Mouse (Mus musculus) limb, embryonic 14.5 days (tissue): ENCODE results near the gene Tmprss9. TPM values are rescaled to one million over a fixed set of nuclear protein-coding genes. Genes with fewer than 3 reads are reported as not detected.

Experiments used
- ATAC-seq: fragments of 200-750 bp; cut with Nextera tagmentation; 2 replicates; pipeline ENCODE4 v1.8.0; 2017; ENCODE audit warnings: low read depth, moderate number of reproducible peaks, moderate TSS enrichment; ENCODE audit not compliant: low FRiP score
- DNase-seq: peaks from one replicate; pipeline ENCODE4 v3.0.0-alpha.2; 2015; ENCODE audit warnings: low spot score
- H3K27ac ChIP-seq: fragments of 300-500 bp; sonication (generic); replicated peaks from 2 replicates; pipeline ENCODE4 v1.5.1; 2014; ENCODE audit warnings: low read depth, mild to moderate bottlenecking, low read length, moderate library complexity, mixed read lengths
- H3K27me3 ChIP-seq: fragments of 300-500 bp; sonication (generic); 2 replicates; pipeline ENCODE4 v1.6.1; 2014; ENCODE audit warnings: low read length, mixed read lengths; ENCODE audit not compliant: control insufficient read depth, insufficient read depth
- H3K36me3 ChIP-seq: fragments of 300-500 bp; sonication (generic); 2 replicates; pipeline ENCODE4 v1.6.1; 2014; ENCODE audit warnings: mild to moderate bottlenecking, low read length, moderate library complexity, mixed read lengths; ENCODE audit not compliant: control insufficient read depth, insufficient read depth
- H3K4me1 ChIP-seq: fragments of 300-500 bp; sonication (generic); 2 replicates; pipeline ENCODE4 v1.6.1; 2014; ENCODE audit warnings: antibody characterized with exemption, low read length, mixed read lengths; ENCODE audit not compliant: control insufficient read depth, insufficient read depth
- H3K4me2 ChIP-seq: fragments of 300-500 bp; sonication (generic); replicated peaks from 2 replicates; pipeline ENCODE4 v1.6.1; 2014; ENCODE audit warnings: low read depth, mild to moderate bottlenecking, low read length, moderate library complexity; ENCODE audit not compliant: severe bottlenecking
- H3K4me3 ChIP-seq: fragments of 300-500 bp; sonication (generic); replicated peaks from 2 replicates; pipeline ENCODE4 v1.5.1; 2014; ENCODE audit warnings: low read length
- H3K9ac ChIP-seq: fragments of 300-500 bp; sonication (generic); 2 replicates; pipeline ENCODE4 v1.6.1; 2014; ENCODE audit warnings: mild to moderate bottlenecking, low read depth, low read length, moderate library complexity; ENCODE audit not compliant: severe bottlenecking
- H3K9me3 ChIP-seq: fragments of 300-500 bp; sonication (generic); 2 replicates; pipeline ENCODE4 v1.6.1; 2016; ENCODE audit warnings: low read length; ENCODE audit not compliant: control insufficient read depth
- POLR2A ChIP-seq: fragments of 200-500 bp; IDR thresholded peaks from 2 replicates; pipeline ENCODE4 v1.8.0; 2012; ENCODE audit warnings: inconsistent platforms, mild to moderate bottlenecking, moderate library complexity, borderline replicate concordance; ENCODE audit not compliant: insufficient read depth, insufficient read length; ENCODE audit errors: extremely low read depth
- WGBS: fragments of 180-500 bp; shearing (Covaris S2); extraction: QIAGEN DNeasy Blood & Tissue Kit; methylation state at CpG from one replicate; pipeline ENCODE4 v1.1.7; 2014; 5-methylcytosine and 5-hydroxymethylcytosine counted together
- polyA plus RNA-seq, 2 experiments: library from polyadenylated mRNA; depleted of rRNA in 1 of 2; stranded (reverse) in 1 of 2; unstranded in 1 of 2; fragments of >200 nt; fragmentation: Nextera tagmentation in 1 of 2; extraction: Ambion mirVana in 1 of 2; gene quantifications; 2 replicates each; pipeline versions ENCODE4 v1.2.1 to v1.2.3; 2012 to 2014

Gene Tmprss9
- polyA plus RNA-seq (2012; rRNA removed) (0.04 TPM in 1 of 2 replicates, not detected in the other), polyA plus RNA-seq (2014; fragmentation: Nextera tagmentation; extraction: Ambion mirVana) (0.10 TPM in 1 of 2 replicates, not detected in the other)

GRCm38 (mm10) chr10:80871581-80871980 is at the start of gene Tmprss9:
Gene Tmprss9 (plus strand): TSS chr10:80871848.
- TF ChIP-seq POLR2A, result no peak
- H3K27ac ChIP-seq, result no peak within 1 kb of the TSS
- H3K27me3 ChIP-seq, result no peaks in the 10 kb centered on the region
- H3K9me3 ChIP-seq, result no peaks in the 10 kb centered on the region
- no peak within 1 kb of the TSS for H3K4me3 ChIP-seq
- peaks cover 15% of the 10 kb centered on the region for H3K36me3 ChIP-seq
- no peak for DNase-seq
- H3K9ac ChIP-seq, result no peak within 1 kb of the TSS
- no peak within 1 kb of the TSS for H3K4me2 ChIP-seq
- WGBS, result 29% methylated on average over 9 of the region's 9 CpGs
- no peak for ATAC-seq
- no peaks in the 10 kb centered on the region for H3K4me1 ChIP-seq

- ATAC-seq, result no peak
These were observed 49.7 kb upstream of the Tmprss9 start for GRCm38 (mm10) chr10:80821991-80822390.

GRCm38 (mm10) chr10:80822528-80822927 is 49.1 kb upstream of the Tmprss9 start:
- Histone ChIP-seq H3K9ac (no peak overlapping the region), H3K9me3 (no peaks in the 10 kb centered on the region), H3K27me3 (no peaks in the 10 kb centered on the region), H3K4me3 (no peak overlapping the region), H3K27ac (no peak overlapping the region), H3K4me1 (peaks cover 4% of the 10 kb centered on the region; the same call in 1 of the 2 replicates), H3K4me2 (no peak overlapping the region), H3K36me3 (no peaks in the 10 kb centered on the region)
- DNase-seq (no peak), ATAC-seq (no peak)
- 91% methylated on average over 5 of the region's 5 CpGs for WGBS
- TF ChIP-seq POLR2A, result no peak

More at GRCm38 (mm10) chr10:80821991-80822390, 49.7 kb upstream of the Tmprss9 start:
- Histone ChIP-seq H3K27ac (no peak overlapping the region), H3K4me2 (no peak overlapping the region), H3K36me3 (no peaks in the 10 kb centered on the region), H3K27me3 (no peaks in the 10 kb centered on the region), H3K4me3 (no peak overlapping the region), H3K9me3 (no peaks in the 10 kb centered on the region), H3K4me1 (peaks cover 4% of the 10 kb centered on the region; the same call in 1 of the 2 replicates), H3K9ac (no peak overlapping the region)
- DNase-seq, result no peak
- 44% methylated on average over 2 of the region's 2 CpGs for WGBS
- no peak for TF ChIP-seq POLR2A

GRCm38 (mm10) chr10:80823316-80823715 is 48.3 kb upstream of the Tmprss9 start:
- no peaks in the 10 kb centered on the region for H3K9me3 ChIP-seq
- H3K4me1 ChIP-seq, result peaks cover 9% of the 10 kb centered on the region
- ATAC-seq (no peak), DNase-seq (no peak)
- H3K9ac ChIP-seq, result no peak overlapping the region
- H3K27ac ChIP-seq, result no peak overlapping the region
- H3K4me2 ChIP-seq, result no peak overlapping the region
- WGBS, result 85% methylated on average over 1 of the region's 1 CpGs
- TF ChIP-seq POLR2A, result no peak
- H3K36me3 ChIP-seq, result peaks cover 1% of the 10 kb centered on the region; the same call in 1 of the 2 replicates
- H3K27me3 ChIP-seq, result no peaks in the 10 kb centered on the region
- H3K4me3 ChIP-seq, result no peak overlapping the region

- ATAC-seq (no peak), DNase-seq (no peak)
- Histone ChIP-seq H3K9ac (no peak overlapping the region), H3K4me2 (no peak overlapping the region), H3K4me3 (no peak overlapping the region), H3K4me1 (peaks cover 9% of the 10 kb centered on the region), H3K27me3 (no peaks in the 10 kb centered on the region), H3K36me3 (peaks cover 5% of the 10 kb centered on the region), H3K27ac (no peak overlapping the region), H3K9me3 (no peaks in the 10 kb centered on the region)
- TF ChIP-seq POLR2A, result no peak
- WGBS, result 64% methylated on average over 8 of the region's 8 CpGs
These were observed 47.6 kb upstream of the Tmprss9 start for GRCm38 (mm10) chr10:80823847-80824643.
